Mouse (Mus musculus) B cell, adult 2 months (primary cell): Measurements from ENCODE around the gene Angptl4.

Experiments used
- DNase-seq, 2 experiments: peaks; one replicate each; pipeline ENCODE4 v3.0.0; 2022

Gene Angptl4

DNA sequence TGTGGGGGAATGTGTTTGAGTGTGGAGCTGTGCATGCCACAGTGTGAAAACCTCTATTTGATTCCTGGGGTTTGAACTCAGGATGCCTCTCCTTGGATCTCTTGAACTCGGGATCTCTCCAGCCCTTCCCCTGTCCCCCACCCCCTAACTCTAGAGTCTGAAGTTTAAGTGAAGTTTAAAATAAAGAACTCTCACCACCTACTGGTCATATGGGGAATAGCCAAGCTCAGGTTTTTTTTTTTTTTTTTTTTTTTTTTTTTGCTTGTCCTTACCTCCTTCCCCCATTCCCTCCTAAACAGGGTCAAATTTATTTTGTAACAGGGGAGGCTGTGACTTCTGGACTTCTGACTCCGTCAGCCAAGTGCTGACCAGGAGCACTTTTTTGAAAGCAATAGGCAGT is 20.6 kb upstream of the Angptl4 start:
- DNase-seq = no peak

DNA sequence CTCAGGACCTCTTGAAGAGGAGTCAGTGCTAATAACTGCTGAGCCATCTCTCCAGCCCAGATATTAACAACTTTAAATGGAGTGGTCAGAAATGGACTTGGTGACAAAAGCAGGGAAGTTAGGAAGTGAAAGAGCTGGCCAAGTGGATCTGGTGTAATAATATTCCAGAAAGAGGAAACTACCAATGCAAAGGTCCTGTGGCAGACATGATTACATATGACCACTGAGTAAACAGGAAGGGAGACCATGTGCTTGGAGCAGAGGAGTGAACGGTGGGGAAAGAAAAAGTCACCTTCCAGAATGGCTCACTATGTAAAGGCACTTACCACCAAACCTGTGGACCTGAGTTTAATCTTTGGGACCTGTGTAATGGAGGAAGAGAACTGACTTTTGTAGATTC is 17.6 kb upstream of the Angptl4 start:
- DNase-seq = no peak

DNA sequence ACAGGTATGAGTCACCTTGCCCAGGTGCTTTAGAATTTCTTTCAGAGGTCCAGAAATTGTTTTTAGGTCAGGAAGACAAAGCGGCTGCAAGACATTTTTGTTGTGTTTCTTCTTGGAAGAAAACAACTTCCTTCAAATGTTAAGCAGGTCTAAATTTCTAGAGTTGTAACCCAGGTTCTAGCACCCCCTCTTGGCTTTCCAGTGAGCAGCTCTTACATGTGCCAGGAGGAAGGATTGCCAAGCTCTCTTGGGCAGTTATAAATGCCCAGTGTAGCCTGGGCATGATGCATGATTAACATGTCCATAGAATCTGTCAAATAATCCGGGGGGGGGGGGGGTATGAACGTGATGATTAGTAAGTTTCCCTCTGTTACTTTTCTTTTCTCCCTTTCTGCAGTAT is 16.7 kb upstream of the Angptl4 start:
- no peak for DNase-seq

DNA sequence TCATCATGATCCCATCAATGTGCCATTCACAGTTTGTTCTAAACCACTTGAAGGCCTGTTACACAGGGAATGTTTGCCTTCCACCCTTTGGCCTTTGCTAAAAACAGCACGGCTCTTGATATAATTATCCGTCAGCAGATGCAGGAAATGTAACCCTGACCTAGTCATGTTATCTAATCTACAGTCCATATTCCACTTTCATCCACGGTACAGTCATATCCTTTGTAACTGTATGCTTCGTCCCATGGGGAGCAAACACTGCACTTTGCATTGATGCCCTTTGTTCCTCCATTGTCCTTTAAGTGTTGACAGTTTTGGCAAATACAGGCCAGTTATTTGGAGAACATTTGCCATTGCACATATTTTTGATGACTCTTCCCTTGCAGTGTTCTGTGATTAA is 7.1 kb upstream of the Angptl4 start:
- DNase-seq = no peak

DNA sequence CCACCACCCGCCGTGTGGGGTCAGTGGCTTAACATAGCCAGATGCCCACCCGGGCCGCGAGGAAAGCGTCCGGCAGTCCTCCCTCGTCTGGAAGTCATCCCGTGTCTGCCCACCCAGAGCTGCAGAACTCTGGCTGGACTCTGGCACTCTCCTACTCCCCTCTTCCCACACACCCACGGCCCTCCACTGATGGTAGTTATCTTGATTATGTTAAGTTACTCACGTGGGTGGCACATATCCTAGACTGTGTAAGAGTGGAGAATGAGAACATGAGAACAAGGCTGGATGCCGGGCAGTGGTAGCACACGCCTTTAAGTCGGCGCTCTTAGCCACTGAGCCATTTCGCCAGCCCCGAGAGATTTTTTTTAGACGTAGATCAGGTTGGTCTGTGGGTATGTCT is 4.7 kb upstream of the Angptl4 start:
- DNase-seq = no peak

DNA sequence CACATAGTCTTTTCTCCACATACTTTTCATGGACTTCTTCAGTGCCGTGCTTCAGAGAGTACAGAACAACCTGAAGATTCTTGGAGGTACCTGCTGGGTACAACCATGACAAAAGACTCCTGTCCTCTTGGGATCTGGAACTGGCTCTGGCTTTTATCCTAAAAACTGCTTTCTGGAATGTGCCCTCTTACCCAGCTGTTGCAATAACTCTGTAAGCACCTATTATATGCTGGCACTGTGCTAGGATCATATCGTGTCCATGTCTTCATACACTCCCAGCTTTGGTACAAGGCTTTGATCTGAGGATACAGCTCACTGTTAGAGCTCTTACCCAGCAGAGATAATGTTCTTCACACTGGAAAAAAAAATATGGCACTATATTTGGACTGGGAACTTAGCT is 3.3 kb upstream of the Angptl4 start:
- no peak for DNase-seq

DNA sequence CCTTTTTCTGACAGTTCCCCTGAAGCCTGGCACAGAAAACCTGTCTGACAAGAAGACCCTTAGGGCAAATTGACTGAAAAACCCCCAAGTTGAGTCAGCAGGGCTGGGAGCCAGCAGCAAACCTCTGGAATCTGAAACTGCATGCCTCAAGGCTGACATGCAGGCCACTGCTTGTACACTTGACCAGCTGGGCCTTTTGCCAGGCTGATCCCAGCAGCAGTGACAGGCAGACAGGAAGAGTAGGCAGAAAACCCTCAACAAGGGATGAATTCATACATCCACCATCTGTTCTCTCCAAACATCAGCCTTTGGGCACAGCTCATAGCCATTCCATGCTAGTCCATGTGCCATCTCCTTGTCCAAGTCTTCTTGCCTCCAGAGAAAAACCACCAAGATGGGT is 1.8 kb upstream of the Angptl4 start:
- DNase-seq = no peak

DNA sequence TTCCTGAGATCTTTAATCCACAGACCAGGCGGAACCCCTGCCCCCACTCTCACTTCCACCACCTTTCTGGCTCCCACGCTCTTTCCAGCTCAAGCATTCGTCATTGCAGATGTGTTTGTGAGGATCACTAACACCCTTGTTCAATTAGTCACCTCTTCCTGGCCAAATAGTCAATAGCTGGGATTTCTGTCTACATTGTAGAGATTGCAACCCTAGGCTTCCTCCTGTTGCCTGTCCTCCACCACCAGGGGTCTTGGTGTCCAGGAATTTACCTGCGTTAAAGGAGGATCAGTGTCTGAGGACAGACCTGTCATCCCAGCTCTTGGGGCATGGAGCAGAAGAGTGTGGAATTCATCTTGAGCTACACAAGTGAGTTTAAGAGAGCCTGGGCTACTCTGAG is 437 bp upstream of the Angptl4 start:
- DNase-seq = peak in 1 of 2 experiments; percentile 10

DNA sequence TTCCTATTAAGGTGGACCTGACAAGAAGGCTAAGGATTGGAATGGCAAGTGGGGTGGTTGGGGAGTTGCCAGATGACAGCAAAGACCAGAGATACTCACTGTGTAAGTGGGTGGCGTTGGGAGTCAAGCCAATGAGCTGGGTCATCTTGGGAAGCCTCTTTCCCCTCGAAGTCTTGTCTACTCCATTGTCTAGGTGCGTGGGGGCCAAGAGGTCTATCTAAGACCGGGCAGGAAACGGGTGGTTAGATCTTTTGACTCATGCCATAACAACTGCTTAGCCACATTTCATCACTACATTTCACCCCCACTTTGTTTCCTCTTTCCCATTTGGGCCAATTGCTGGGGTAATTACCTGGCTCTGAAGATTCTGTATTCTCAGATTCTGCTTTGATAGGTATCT is 1.2 kb downstream of the Angptl4 start:
- no peak for DNase-seq

DNA sequence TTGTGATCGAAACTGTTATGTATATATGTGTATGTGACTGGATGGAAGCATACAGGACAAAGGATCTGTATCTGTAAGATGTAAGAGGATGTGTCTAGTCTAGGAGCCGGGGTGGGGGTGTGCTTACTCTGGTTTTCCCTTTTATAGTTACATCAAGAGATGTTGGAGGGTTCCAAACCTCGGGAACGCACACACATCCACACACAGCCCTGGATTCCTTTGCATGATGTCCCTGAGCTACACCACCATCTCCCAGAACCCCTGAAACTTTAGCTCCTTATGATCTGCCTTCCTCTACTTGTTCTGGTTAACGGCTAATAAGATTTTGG is 1.7 kb downstream of the Angptl4 start:
- DNase-seq = no peak

DNA sequence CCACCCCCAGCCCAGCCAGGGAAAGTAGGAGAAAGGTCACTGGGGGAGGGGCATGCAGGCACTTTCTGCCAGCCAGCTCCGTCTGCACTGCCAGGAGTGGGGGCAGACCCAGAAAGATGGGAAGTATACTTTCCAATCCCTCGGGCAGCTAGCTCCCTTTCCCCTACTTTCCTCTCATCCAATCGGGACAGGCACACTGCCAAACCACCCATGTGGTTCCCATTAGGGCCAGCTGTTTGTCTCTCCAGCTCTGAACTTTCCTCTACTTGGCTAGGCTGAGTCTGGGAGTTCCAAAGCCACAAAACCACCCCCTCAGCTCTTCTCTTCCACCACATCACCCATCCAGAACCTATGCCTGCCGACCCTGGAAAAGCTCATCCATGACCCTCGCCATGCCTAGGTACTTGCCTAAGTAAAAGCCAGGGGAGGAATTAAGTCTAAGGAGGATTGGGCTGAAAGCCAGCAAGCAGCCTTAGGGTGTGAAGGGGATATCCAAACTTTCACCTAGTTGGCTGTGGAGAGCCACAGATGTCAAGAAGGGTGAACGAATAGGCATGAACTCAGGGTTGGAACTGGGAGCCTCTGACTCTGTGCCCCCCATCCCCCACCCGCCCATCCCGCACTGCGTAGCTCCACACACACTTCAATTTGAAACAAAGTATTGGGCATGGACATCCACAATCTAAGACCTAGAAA is 2.2 kb downstream of the Angptl4 start:
- no peak for DNase-seq

DNA sequence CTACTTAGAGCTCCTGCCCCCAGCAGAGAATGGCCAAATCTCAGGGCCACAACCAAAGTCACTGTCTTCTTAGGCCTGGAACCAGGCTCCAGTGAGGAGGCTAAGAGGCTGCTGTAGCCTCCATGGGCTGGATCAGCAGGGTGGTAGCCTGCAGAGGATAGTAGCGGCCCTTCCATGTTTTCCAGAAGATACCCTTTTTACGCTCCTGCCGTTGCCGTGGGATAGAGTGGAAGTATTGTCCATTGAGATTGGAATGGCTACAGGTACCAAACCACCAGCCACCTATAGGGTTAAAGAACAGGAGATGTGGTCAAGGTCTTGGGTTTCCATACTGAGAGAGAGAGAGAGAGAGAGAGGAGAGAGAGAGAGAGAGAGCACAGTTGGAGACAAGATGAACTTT is 6.3 kb downstream of the Angptl4 start:
- no peak for DNase-seq

DNA sequence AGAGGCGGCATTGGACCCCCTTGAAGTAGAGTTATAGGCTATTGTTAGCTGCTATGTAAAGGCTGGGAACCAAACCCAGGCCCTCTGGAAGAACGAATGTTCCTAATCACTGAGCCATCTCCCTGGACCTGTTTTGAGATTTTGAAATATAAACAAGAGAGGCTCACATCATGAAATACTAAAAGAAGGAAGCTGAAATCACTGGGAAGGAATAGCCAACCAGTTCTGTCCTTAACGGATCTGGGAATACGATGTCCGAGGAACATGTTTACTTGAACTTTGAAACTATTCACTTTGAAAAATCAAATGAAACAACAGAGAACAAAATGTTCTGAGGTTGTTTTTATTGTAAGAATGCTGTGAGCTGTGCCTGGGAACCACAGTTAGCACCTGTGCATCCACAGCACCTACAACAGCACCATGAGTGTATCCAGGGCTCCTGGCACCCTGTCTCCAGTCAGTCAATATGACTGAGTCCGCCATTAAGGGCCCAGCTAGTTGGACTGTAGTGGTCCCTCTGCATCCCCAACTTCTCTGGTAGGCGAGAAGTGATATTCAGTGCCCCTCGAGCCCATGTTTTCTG is 7.0 kb downstream of the Angptl4 start:
- no peak for DNase-seq

DNA sequence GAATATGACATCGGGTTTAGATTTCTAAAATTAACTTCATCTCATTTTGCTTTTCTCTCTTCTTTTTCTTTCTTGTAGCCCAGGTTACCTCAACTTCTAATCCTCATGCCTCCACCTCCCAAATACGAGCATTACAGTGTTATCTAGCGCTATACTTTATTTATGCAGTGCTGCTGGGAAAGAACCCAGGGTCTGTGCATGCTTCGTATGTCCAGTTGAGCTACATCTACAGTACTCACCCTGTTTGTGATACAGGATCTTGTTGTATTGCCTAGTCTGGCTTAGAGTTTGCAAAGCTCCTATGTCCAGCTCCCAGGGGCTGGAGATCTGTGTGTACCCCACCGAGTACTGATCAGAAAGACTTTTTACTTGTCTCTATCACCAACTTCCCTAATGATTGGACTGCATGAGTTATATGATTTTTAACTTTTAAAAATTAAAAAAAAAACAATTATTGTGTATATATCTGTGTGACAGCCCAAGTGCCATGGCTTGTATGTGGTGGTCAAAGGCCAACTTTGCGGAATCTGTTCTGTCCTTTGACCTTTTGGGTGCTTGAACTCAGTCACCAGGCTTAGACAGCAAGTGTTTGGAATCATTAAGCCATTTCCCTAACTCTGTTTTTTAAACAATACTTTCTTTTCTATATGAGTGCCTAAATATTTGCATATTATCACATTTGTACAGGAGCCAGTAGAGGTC is 7.6 kb downstream of the Angptl4 start:
- DNase-seq = no peak

DNA sequence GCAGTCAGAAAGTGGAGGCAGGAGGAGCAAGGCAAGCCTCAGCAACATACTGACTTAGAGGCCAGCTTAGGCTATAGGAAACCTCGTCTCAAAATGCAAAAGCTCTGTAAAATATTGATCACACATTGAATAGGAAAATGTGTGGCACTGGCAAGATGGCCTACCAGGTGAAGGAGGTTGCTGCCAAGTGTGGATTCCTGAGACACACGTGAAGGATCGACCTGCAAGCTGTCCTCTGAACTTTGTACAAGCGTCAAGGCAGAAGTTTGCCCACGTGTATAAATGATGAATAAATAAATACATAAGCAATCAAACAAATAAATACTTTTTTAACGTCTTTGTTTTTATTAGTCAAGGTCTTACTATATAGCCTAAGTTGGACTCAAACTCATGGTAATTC is 8.2 kb downstream of the Angptl4 start:
- DNase-seq = no peak

DNA sequence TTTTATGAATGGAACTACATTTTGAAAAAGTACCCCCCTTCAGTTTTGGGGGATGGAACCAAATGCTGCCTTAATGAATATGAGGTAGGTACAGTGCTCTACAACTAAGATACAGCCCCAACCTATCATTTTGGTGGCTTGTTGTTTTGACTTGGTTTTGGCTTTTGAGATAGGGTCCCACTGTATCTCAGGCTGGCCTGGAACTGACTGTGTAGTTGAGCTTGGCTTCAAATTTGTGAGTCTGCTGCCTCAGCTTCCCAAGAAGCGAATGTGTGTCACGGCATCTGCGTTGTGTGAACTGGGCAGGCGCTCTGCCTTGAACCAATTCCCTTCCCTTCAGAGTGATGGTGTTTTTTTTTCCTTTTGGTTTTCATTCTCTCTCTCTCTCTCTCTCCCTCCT is 10.0 kb downstream of the Angptl4 start:
- no peak for DNase-seq

DNA sequence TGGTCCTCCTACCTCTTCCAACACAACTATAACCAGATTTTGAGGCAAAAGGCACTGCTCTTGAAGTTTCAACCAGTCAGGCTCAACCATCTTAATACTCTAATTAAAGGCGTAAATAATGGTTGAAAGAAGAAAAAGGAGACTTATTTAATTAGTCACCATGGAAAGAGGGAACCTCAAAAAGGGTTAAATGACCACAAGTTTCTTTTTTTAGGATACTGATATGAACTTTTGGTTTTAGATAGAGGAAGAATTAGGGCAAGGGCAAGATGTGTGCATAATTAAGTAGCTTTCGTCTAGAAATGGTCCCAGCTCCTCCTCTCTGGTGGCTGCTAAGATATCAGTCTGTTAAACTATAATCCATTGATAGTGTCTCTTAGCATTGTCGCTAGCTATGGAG is 15.2 kb downstream of the Angptl4 start:
- DNase-seq = no peak

DNA sequence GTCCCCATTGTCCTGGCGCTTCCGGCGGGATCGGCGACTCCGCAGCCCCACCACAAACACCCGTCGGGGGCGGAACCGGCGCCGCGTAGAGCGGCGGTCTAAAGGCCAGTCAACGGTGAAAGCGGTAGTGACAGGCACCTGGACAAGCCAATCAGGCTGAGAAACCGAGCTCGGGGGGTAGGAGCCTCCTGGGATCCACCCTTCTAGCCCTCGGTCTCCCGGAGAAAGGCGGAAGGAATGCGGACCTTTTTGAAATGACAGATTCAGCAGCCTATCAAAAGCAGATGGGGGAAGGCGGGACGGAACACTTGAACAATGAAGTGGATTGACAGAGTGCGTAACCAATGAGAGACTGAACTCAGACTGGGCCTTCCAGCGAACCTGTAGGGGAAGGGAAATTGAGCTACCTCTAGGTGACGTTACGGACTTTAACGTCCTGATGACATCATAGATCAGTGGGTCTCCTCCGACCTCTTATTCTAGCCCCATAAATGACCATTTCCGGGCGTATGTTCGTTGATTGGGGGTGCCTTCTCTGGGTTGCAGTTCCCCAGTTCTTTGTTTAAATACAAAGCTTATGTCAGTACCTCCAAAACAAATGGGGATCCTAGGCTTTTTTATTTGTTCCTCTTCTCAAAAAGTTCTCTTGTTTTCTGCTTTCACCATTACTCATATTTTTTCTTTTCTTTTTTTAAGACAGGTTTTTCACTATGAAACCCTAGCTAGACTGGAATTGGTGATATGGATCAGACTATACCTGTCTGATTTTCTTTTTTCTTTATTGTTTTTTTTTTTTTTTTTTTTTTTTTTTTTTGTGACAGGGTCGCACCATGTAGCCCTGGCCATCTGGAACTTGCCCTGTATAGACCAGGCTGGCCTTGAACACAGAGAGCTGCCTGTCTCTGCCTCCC is 21.1 kb downstream of the Angptl4 start, which contains the start of gene Rab11b:
Rab11b (minus strand) TSS at position 276 of the 911 bp plus-strand sequence.
- peak; percentile 95 to 97 for DNase-seq

DNA sequence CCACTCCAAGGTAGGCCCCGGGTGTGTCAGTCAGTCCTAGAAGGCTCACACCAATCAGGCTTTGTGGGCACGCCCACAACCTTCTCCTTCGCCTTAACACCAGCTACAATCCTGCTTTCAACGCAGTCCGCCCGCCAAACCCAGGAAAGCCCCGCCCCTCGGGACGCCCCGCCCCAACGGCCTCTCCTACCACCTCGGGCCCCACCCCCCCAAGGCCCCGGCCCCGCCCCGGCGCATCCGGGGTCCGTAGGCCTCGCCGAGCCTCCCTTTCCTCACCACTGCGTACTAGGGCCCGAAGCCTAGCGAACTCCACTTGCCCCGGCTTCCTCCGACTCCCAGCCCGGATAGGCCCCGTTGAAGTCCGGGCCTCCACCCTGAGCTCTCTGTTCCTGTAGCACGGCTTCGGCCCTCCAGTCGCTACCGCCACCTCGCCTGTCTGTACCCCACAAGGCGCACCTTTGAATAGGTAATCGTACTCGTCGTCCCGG is 21.8 kb downstream of the Angptl4 start:
- peak; percentile 90 for DNase-seq

DNA sequence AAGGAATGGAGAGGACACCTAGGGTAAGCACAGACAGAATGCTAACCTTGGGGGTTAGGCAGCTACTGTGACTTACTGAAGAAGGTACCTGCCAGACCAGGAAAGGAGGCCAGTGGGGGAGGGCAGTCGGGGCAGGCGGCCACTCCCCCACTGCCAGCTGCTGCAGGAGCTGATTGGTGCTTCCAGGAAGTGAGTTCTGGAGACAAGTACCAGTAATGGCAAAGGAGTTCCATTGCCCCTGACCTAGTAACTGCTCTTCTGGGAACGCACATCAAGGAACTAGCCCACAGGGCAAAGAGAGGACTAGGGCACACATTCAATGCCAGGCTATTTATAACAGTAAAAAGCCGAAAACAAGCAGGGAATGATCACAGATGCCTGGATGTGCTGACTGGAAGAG is 24.4 kb downstream of the Angptl4 start:
- DNase-seq = no peak

DNA sequence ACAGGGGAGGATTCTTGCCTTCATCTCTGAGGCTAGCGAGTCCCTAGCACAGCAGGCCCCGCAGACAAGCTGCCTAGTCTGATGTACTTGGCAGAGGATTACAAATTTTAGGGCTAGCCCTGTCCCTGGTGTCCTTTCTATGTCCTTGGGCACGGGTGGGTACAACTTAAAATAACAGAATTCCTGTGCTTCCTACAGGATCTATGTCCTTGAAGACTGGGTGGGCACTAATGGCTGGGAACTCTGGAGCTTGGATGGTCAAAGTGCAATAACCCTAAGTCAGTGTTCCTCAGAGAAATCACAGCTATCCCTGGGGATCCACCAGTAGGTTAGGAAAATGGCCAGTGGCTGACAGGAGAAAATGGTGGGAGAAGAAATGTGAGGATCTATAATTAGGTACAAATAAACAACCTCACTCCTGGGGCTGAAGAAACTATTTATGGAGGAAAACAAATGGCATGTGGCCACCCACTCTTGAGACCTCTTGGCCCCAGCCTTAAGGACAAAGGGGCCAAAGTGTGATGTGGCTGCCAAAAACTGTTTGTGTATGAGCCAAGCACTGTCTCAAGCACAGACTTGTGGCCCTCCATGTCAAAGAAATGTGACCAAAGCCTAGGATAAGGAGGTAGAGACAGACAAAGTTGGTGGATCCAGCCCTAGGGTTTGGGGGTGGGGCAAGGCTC is 25.4 kb downstream of the Angptl4 start:
- DNase-seq = no peak

DNA sequence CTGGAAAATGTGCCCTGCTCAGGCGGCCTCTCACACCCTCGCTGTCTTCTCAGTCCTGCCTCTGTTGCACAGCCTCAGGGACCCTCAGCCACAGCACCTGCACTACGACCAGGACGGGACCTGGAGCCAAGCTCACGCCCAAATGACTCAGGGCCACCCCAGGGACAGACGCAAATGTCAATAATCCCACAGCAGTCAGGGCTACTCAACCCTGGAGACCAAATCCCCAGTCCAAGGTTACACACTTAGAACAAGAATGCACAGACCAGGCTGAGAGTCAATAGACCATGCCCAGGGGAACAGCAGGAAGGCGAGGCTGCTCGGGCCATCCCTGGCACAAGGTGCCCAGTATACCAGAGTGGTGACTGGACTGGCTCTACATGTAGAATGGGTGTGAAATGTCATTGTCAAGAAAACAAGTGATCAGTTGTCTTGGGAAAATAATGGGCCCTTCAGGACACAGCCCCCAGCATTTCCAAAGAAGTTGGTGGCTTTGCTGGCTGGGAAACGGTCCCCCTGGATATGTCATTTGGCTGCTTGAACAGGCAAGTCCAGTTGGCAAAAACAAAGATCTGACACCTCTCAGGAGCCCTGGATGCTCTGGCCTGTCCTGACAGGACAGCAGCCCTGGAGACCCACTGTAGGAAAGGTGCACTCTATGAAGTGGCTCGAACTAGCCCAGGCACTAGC is 26.1 kb downstream of the Angptl4 start:
- no peak for DNase-seq
